Mouse (Mus musculus) midbrain, embryonic 16.5 days (tissue): Measurements from ENCODE around the gene 2010111I01Rik. TPM values are rescaled to one million over a fixed set of nuclear protein-coding genes. Genes with fewer than 3 reads are reported as not detected.

Source experiments
- ATAC-seq: fragments of 200-750 bp; cut with Nextera tagmentation; 2 replicates; pipeline ENCODE4 v1.8.0; 2017; ENCODE audit warnings: moderate TSS enrichment
- H3K27ac ChIP-seq: fragments of 300-500 bp; sonication (generic); 2 replicates; pipeline ENCODE4 v1.5.1; 2014; ENCODE audit warnings: mild to moderate bottlenecking, low read length, mixed read lengths
- H3K27me3 ChIP-seq: fragments of 300-500 bp; sonication (generic); 2 replicates; pipeline ENCODE4 v1.6.1; 2014; ENCODE audit warnings: low read depth, low read length, mixed read lengths; ENCODE audit not compliant: control insufficient read depth, insufficient read depth
- H3K36me3 ChIP-seq: fragments of 300-500 bp; sonication (generic); 2 replicates; pipeline ENCODE4 v1.6.1; 2014; ENCODE audit warnings: mild to moderate bottlenecking, low read length, moderate library complexity, mixed read lengths; ENCODE audit not compliant: control insufficient read depth, insufficient read depth
- H3K4me1 ChIP-seq: fragments of 300-500 bp; sonication (generic); 2 replicates; pipeline ENCODE4 v1.6.1; 2014; ENCODE audit warnings: mild to moderate bottlenecking, low read length, mixed read lengths; ENCODE audit not compliant: control insufficient read depth, insufficient read depth
- H3K4me2 ChIP-seq: fragments of 300-500 bp; sonication (generic); 2 replicates; pipeline ENCODE4 v1.6.1; 2014; ENCODE audit warnings: mild to moderate bottlenecking, low read length, mixed read lengths
- H3K4me3 ChIP-seq: fragments of 300-500 bp; sonication (generic); 2 replicates; pipeline ENCODE4 v1.5.1; 2014; ENCODE audit warnings: low read depth, mild to moderate bottlenecking, low read length, moderate library complexity, mixed read lengths
- H3K9ac ChIP-seq: fragments of 300-500 bp; sonication (generic); 2 replicates; pipeline ENCODE4 v1.6.1; 2014; ENCODE audit warnings: low read depth, low read length, mixed read lengths
- H3K9me3 ChIP-seq: fragments of 300-500 bp; sonication (generic); replicated peaks from 2 replicates; pipeline ENCODE4 v1.6.1; 2014; ENCODE audit warnings: mild to moderate bottlenecking, low read length, mixed read lengths; ENCODE audit not compliant: control insufficient read depth, poor library complexity, severe bottlenecking
- WGBS: fragments of 180-500 bp; shearing (Covaris S2); extraction: QIAGEN DNeasy Blood & Tissue Kit; methylation state at CpG from one replicate; pipeline ENCODE4 v1.1.7; 2014; 5-methylcytosine and 5-hydroxymethylcytosine counted together
- polyA plus RNA-seq: library from polyadenylated mRNA; unstranded; fragments of >200 nt; fragmentation: Nextera tagmentation; extraction: Ambion mirVana; gene quantifications from 2 replicates; pipeline ENCODE4 v1.2.1, GENCODE M21; 2015

Gene 2010111I01Rik
- polyA plus RNA-seq, 1 experiment from 2014 or later: 25.5 TPM

DNA sequence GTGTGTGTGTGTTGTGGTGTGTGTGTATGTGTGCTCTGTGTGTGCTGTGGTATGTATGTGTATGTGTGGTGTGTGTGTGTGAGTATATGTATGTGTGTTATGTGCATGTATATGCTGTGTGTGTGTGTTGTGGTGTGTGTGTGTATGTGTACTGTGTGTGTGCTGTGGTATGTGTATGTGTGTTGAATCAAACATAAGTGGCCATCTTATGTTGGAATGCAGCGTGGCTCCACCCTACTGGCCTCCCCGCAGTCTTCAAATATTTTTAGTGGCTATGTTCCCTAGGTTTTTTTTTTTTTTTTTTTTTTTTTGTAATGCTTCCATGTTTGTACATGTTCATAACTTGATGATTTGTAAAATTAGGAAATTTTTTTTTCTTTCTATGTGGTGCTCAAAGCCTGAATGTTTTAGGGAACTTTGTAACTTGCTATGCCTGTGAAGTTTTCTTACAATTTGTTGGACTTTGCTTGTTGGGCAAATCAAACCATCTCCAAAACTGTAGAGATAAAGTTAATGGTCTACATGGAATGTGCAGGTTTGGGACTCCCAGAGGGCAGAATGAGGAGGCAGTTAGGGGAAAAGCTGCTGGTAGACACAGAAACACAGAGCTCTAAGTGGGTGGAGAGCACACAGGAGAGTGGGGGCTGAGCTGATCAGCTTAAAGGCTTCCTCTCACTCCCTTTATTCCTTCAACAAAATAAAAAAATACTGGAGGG is 287.8 kb downstream of the 2010111I01Rik start:
- WGBS: 97% methylated on average over 2 of the region's 2 CpGs
- no peak for ATAC-seq
- Histone ChIP-seq H3K4me3 (no peak overlapping the region), H3K4me2 (no peak overlapping the region), H3K9ac (no peak overlapping the region), H3K27me3 (no peaks in the 10 kb centered on the region), H3K27ac (no peak overlapping the region), H3K36me3 (no peaks in the 10 kb centered on the region), H3K9me3 (no peaks in the 10 kb centered on the region), H3K4me1 (peaks cover 4% of the 10 kb centered on the region; the same call in 1 of the 2 replicates)

DNA sequence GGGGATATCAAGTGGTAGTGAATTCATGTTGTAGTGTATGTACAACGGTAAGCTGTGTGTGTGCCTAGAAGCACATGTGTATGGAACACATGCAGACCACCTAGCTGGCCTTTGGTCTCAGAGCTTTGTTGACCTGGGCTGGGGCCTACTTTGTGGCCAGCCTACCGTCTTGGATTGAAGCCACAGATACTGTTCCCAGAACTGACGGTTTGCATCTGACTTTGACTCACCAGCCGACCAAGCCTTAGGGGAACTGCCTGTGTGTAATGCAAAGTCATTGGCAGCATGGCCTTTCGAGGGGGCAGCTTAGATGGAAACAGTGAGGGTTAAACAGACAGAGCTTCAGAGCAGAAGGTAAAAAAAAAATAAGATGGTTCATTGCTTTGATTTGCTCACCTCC is 288.5 kb downstream of the 2010111I01Rik start:
- no peak for ATAC-seq
- no peaks in the 10 kb centered on the region for H3K27me3 ChIP-seq
- H3K4me3 ChIP-seq: no peak overlapping the region
- no peak overlapping the region for H3K9ac ChIP-seq
- no peaks in the 10 kb centered on the region for H3K36me3 ChIP-seq
- H3K4me1 ChIP-seq: peaks cover 4% of the 10 kb centered on the region; the same call in 1 of the 2 replicates
- H3K27ac ChIP-seq: no peak overlapping the region
- 87% methylated on average over 5 of the region's 5 CpGs for WGBS
- H3K9me3 ChIP-seq: no peaks in the 10 kb centered on the region
- H3K4me2 ChIP-seq: no peak overlapping the region

DNA sequence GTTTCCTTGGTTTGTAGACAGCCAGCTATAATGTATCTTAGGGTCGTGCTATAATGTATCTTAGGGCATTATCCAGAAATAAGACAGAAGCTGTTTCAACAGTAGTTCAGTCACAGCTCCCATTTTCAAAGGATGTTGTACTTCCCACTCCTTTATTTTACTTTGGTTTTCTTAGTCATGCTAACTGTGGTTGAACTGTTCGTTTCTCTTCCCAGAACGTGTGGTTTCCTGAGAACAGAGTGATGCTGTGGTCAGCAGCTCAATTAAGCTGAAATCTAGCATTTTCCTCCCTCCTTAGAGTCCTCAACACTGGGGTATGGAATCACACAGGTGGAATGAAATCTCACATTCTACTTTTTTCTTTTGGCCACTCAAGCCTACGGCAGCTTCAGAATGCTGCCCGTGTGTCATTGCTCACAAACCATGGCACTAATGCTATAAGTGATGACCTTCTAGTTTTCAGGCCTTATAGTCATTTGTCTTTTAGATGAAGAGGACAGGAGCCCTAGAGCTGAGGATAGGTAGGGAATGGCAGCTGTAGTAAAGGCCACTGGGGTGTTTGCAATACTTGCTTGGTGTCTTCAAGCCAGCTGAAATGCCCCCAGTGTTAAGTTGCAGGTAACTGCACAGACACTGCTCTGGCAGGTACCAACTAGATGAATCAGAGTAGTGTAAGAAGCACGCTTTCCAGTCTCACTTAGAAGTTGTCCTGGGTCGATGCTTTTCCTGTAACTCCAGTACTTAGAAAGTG is 289.4 kb downstream of the 2010111I01Rik start:
- 89% methylated on average over 7 of the region's 7 CpGs for WGBS
- ATAC-seq: no peak
- no peaks in the 10 kb centered on the region for H3K27me3 ChIP-seq
- H3K4me1 ChIP-seq: peaks cover 4% of the 10 kb centered on the region; the same call in 1 of the 2 replicates
- H3K4me2 ChIP-seq: no peak overlapping the region
- no peaks in the 10 kb centered on the region for H3K36me3 ChIP-seq
- H3K4me3 ChIP-seq: no peak overlapping the region
- no peaks in the 10 kb centered on the region for H3K9me3 ChIP-seq
- H3K9ac ChIP-seq: no peak overlapping the region
- H3K27ac ChIP-seq: no peak overlapping the region

DNA sequence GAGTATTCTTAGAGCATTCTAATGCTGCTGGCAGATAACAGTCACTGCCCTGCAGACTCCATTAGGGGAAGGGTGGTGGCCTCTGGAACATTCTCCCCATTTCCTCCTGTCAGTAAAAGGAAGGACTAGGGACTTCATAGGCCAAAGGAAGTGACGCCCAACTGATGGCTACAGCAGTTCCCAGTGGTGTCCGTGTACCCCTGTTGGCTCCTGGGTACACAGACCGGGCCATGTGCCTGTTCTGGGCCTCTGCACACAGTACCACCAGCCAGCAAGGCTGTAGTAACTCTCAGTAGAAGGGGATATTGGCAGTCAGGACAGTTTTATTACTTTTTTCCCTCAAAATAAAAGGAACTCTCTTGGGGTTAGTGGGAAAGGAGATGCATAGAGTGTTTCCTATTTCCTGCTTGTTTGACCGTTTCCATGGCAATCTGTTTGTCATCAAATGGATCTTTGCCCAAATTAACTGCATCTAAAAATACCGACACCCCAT is 290.9 kb downstream of the 2010111I01Rik start:
- H3K4me1 ChIP-seq: peaks cover 8% of the 10 kb centered on the region
- H3K27me3 ChIP-seq: no peaks in the 10 kb centered on the region
- ATAC-seq: no peak
- H3K9ac ChIP-seq: no peak overlapping the region
- H3K27ac ChIP-seq: no peak overlapping the region
- 90% methylated on average over 5 of the region's 5 CpGs for WGBS
- H3K4me2 ChIP-seq: no peak overlapping the region
- H3K36me3 ChIP-seq: no peaks in the 10 kb centered on the region
- no peak overlapping the region for H3K4me3 ChIP-seq
- no peaks in the 10 kb centered on the region for H3K9me3 ChIP-seq

DNA sequence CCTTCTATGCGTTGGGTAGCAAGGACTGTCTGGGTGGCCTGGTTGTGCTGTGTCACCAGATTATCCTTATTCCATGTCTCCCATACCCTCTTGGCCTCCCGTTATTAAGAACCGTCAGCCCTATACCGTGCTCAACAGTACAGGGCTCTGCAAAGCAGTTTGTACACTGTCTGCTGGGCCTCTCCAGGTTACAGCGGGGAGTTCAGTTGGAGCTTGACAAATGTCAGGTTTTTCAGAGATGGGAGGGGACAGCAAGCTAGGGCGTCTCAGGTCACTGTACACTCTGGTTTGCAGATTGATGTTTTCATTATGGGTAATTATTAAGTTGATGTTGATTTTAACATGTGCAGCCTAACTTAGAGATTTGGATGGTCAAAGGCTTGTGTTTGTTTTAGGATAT is 291.5 kb downstream of the 2010111I01Rik start:
- Histone ChIP-seq H3K4me1 (peaks cover 11% of the 10 kb centered on the region), H3K9ac (no peak overlapping the region), H3K4me2 (no peak overlapping the region), H3K36me3 (no peaks in the 10 kb centered on the region), H3K27me3 (no peaks in the 10 kb centered on the region), H3K27ac (no peak overlapping the region), H3K4me3 (no peak overlapping the region), H3K9me3 (no peaks in the 10 kb centered on the region)
- 81% methylated on average over 6 of the region's 6 CpGs for WGBS
- no peak for ATAC-seq

DNA sequence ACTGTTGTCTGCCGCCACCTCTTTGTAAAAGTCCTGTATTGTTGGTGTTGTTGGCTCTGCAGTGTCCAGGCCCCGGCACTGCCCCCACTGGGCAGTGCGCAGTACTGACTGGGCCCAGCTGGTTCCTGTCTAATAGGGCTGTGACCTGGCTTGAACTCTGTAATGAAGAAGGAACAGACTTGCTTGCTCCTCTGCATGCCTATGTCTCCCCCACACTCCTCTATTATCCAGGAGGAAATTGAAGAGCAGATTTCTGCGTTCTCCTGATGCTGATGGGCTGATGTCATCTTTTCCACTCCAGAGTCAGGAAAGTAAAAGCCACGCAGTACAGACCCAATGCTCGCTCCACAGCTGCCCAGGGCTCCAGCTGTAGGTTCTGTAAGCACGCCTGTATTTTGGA is 292.1 kb downstream of the 2010111I01Rik start:
- H3K27me3 ChIP-seq: no peaks in the 10 kb centered on the region
- H3K9me3 ChIP-seq: no peaks in the 10 kb centered on the region
- 79% methylated on average over 7 of the region's 7 CpGs for WGBS
- H3K9ac ChIP-seq: no peak overlapping the region
- no peak overlapping the region for H3K4me2 ChIP-seq
- ATAC-seq: no peak
- peaks cover 12% of the 10 kb centered on the region; the same call in 1 of the 2 replicates for H3K4me1 ChIP-seq
- no peaks in the 10 kb centered on the region for H3K36me3 ChIP-seq
- H3K27ac ChIP-seq: no peak overlapping the region
- H3K4me3 ChIP-seq: no peak overlapping the region

DNA sequence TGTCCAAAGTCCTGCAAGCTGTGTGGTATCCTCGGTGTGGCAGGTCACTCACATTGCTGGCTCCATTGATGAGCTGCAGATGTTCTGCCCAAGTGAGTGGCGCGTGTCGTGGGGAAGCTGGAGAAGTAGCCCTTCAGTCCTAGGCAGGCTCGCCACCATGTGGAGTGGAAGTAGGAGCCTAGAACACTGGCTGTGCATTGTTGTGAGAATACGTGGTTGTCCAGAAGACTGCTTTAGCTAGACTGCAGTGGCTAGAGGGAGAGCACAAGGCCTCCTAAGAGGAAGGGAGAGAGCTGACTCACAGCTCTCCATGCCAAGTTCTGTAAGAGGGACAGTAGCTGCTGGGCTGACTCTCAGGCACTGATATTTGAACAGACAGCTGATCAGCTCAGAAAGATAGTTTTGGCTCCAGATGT is 293.5 kb downstream of the 2010111I01Rik start:
- Histone ChIP-seq H3K9ac (no peak overlapping the region), H3K27me3 (no peaks in the 10 kb centered on the region), H3K4me2 (no peak overlapping the region), H3K4me3 (no peak overlapping the region), H3K4me1 (peaks cover 12% of the 10 kb centered on the region; the same call in 1 of the 2 replicates), H3K9me3 (no peaks in the 10 kb centered on the region), H3K27ac (no peak overlapping the region), H3K36me3 (no peaks in the 10 kb centered on the region)
- ATAC-seq: no peak
- 92% methylated on average over 6 of the region's 6 CpGs for WGBS

DNA sequence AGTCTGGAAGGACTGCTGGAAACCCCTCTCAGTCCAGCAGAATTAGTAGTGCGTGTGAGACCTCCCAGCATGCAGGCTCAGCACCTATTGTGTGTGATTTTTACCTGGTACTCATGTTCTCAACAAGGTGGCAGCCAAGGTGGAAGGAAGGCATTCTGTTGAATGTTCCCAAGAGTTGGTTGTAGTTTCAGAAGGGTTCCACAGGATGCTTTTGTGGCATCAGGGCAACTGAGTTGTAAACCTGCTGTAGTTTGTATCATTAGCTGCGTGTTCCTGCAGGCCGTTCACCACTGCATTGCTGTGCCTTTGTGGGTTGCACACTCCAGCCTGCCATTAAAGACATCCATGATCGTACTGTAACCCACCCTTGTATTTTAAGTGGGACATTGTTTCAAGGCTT is 294.0 kb downstream of the 2010111I01Rik start:
- H3K9me3 ChIP-seq: no peaks in the 10 kb centered on the region
- ATAC-seq: no peak
- no peaks in the 10 kb centered on the region for H3K36me3 ChIP-seq
- no peak overlapping the region for H3K4me2 ChIP-seq
- WGBS: 91% methylated on average over 4 of the region's 4 CpGs
- no peak overlapping the region for H3K9ac ChIP-seq
- no peak overlapping the region for H3K4me3 ChIP-seq
- peaks cover 12% of the 10 kb centered on the region; the same call in 1 of the 2 replicates for H3K4me1 ChIP-seq
- no peak overlapping the region for H3K27ac ChIP-seq
- H3K27me3 ChIP-seq: no peaks in the 10 kb centered on the region

DNA sequence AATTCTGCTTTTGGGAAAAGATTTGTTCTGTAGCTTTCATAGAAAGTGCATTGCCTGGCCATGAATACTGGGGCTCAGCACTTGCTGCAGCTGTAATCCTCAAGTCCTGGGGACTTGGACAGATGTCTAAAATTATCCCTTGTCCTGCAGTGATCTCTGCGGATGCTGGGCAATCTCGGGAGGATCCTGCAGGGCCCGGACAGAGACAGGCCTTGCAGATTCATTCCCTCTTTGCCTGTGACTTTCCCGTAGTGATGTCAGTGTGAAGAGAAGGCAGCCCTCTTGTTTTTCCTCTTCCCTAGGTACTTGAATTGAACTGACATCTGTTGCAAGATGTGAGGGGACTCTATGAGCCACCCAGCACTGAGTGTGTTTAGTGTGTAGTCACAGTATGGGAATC is 295.4 kb downstream of the 2010111I01Rik start:
- Histone ChIP-seq H3K36me3 (no peaks in the 10 kb centered on the region), H3K4me1 (peaks cover 12% of the 10 kb centered on the region; the same call in 1 of the 2 replicates), H3K4me3 (no peak overlapping the region), H3K27ac (no peak overlapping the region), H3K27me3 (no peaks in the 10 kb centered on the region), H3K9ac (no peak overlapping the region), H3K9me3 (no peaks in the 10 kb centered on the region), H3K4me2 (no peak overlapping the region)
- no peak for ATAC-seq
- 8% methylated on average over 4 of the region's 4 CpGs for WGBS
